Mouse (Mus musculus) adrenal gland, postnatal 4 days (tissue): ENCODE results near the gene Nhlrc4. TPM values are rescaled to one million over a fixed set of nuclear protein-coding genes. Genes with fewer than 3 reads are reported as not detected.

Experiments used
- DNase-seq, 2 experiments: peaks; one replicate each; pipeline ENCODE4 v3.0.0; 2021 to 2022; ENCODE audit warnings: low spot score in 2 of 2, mixed read lengths in 2 of 2
- total RNA-seq, 2 experiments: library from RNA; stranded (reverse); gene quantifications; 2 replicates each; pipeline ENCODE4 v1.2.3; 2021

Nhlrc4 gene
- total RNA-seq, 2 experiments from 2014 or later: 0.54 to 1.5 TPM

DNA sequence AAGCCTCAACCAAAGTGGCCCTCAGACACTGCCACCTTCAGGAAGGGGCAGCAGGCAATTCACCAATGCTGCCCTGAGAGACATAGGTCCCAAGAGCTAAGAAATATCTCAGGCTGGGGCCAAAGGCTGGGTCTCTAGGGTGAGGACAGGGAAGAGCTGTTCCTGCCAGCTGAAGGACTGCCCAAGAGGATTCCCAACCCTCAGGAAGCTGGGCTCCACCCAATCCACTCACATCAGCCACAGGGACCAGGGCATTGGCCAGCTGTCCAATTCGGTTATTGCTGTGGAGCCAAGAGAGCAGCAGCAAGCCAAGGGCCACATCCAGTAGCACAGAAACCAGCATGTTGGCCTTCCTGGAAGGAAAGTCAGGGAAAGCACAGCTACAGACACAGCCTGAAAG lies 10.2 kb downstream of the Nhlrc4 start:
- no peak for DNase-seq

DNA sequence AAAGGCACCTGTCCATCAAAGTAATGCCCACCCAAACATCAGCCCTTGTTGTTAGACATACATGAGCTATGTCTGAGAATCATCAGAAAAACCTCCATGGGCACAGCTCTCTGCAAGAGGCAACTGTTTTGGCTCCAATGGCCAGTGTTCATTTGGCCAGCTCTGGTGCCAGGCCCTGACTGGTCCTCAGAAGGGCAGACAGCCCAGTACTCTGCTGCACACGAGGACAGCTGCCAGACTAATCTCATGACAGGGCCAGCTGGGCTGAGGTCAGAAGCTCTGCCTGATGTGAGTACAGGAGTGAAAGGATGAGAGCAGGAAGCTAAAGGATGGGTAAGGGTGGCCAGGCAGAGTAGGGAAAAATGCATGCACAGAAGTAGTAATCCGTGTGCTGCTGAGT lies 19.4 kb downstream of the Nhlrc4 start:
- no peak for DNase-seq

DNA sequence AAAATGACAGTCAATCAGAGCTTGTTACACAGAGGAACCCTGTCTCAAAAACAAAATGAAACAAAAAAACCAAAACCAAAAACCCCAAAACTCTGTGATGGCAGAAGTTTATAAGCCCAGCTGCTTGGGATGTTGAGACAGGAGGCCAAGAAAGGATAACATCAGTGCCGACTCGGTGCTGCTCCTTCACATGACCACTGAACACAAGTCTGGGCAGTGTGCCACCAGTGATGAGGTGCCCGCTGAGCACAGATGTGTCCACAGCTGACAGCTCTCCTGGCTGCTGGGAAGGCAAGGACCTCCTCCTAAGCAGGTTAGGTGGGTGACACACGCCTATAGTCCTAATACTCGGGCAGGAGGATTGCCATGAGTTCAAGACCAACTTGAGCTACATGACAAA lies 22.6 kb downstream of the Nhlrc4 start:
- DNase-seq: no peak

DNA sequence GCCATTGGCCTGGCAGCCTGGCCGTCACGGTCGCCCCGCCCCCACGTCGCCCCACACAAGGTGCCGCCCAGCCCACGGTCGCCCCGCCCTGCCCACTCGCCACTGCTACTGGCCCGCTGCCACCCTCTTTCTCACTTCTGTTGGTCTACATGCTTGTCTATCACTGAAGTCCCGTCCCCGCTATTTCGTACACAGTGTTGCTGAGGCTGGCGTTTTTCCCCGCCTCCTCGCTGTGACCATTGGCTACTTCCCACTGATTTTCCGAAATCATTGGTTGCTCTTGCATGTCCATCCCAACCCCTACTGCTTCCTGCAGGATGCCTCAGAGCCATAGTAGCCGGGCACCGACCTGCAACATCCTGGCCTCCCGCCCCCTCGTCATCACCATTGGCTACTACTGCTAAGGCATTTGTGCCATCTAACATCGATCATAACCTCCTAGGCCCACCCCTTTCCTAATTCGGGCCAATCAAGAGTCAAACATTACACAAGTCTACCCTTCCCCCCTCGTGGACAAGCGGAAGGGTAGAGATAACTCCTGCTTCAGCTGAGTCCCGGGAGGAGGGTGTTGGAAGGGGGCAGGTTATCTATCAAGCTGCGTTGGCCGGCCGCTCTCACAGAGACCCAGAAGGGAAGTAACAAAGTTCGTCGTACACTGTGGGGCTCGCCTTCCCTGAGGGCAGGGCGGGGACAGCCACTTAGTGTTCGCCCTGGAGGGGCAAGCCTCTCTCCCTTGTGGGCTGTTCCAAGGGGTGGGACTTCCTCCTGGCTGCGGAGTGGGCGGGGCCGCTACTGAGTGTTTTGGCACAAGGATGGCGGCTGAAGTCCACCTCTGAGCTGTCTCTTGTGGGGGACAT lies 24.7 kb downstream of the Nhlrc4 start:
- peak; percentile 99 to 100 for DNase-seq

GRCm38 (mm10) chr17:25919144-25919785 lies 25.5 kb downstream of the Nhlrc4 start, which contains the start of gene Rab40c:
Gene Rab40c (minus strand): TSS chr17:25919727.
- peak in 1 of 2 experiments; percentile 14 for DNase-seq

DNA sequence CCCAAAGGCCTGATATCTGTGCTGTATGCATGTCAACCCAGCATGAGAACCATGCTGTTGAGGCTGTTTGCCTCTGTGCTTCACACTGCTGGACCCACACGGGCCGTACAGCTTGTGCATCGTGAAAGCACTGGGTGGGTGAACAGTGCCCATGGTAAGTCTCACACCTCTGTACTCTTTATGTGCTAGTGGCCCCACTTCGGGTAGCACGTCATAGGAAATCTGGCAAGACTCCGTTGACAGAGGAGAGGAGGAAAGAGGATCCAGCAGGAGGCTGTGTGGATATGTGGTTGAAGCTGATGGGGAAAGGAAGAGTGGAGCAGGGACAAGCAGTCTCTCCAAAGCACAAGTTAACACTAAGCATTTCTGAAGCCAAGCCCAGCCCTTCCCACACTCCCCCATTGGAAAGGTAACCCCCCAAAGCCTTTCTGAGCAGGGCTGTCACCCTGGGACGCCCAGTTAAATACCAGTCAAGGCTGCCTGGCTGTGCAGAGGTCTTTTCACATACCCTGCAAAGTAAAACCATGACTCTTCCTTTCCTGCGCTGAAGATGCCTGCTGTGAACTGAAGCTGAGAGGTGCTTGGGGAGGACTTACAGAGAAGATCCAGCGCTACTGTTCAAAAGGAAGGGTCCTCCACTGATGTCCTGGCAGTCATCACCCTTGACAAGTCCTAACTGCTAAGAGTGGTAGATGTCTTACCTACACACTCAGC lies 26.6 kb downstream of the Nhlrc4 start:
- no peak for DNase-seq

DNA sequence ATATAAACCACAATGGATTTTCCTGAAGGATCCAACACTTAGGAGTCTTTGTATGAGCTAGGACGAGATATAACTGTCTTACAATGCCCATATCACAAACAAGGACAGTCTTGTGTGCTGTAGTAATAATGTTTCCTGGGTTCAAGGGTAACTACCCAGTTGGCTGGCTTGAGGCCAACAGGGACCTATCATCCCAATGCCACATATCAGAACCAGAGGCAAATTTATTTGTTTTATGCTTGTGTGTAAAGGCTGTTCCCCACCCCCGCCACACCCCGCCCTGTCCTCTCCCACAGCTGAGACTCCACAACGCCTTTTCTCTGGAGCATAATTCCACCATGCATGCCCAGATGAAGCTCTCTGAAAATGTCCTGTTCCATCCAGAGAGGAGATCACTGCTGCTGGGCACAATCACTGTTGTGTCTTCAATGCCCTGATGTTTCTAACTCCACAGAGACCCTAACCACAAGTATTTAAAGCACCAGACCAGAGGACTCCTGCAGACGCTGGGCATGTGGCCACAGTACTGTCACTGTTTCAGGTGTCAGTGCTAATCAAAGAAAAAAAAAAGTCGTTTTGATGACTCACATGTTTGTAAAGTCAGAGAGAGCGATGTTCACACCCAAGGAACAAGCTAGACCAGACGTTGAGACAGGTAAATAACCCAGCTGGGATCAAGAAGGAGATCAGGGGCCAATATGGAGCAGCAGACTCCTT lies 27.7 kb downstream of the Nhlrc4 start:
- no peak for DNase-seq

DNA sequence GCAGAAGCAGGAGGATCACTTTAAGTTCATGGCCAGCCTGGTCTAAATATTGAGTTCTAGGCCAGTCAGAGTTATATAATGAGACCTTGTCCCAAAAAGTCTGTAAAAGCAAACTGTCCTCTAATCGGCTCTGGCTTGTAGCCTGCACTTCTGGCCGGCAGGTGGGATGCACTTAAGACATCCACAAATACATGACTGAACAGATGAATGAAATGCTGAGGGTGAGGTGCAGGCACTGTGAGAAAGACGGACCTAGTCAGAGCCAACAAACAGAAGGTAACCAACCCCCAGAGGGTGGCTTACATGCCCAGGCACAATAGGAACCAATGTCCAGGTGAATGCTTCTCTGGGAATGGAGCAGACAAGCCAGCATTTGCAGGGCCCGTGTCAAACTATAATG lies 30.5 kb downstream of the Nhlrc4 start:
- DNase-seq: no peak

DNA sequence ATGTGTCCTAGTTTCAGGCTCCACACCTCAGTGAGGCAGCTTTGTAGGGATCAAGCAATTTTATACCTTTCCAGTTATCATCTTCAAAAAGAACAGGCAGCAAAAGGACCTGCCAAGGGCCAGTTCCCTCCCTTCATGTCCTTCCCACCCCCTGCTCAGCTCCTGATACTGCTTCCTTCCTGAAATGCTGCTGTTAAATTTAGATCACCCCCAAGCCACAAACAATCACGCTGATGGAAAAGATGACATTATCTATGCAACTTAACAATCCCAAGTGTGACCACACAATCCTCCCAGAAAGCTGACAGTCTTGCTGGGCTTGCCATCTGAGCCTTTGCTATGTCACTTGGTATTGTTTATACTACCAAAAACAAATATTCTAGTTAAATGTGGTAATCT lies 30.9 kb downstream of the Nhlrc4 start:
- no peak for DNase-seq

DNA sequence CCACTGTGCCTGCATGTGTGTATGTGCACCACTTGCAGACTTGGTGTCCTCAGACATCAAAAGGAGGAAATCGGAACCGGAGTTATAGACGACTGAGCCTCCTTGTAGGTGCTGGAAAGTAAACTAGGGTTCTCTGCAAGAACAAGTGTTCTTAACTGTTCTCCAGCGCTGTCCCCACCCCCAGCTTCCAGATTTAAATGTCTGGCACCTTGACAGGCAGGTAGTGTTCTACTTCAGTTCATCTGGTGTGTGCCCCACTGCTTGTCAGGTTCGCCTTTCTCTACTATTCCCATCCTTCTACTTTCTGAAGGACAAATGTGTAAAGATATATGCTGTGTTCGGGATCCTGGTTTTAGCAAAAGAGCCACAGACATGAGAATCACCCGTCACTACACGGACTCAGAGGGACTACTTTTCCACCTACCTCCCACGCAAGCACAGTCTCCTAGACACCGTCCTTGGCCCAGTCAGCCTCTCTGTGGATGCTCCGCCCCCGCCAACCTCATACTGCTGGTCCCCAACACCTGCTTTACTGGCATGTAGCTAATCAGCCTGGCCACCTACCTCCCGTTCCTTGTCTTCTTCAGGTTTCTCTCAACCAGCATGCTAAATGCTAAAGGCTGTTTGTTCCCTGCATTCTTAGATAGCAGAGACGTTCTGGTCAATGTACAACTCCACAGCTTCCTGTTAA lies 31.4 kb downstream of the Nhlrc4 start:
- DNase-seq: no peak

GRCm38 (mm10) chr17:25911816-25912215 lies 32.9 kb downstream of the Nhlrc4 start:
- no peak for DNase-seq

DNA sequence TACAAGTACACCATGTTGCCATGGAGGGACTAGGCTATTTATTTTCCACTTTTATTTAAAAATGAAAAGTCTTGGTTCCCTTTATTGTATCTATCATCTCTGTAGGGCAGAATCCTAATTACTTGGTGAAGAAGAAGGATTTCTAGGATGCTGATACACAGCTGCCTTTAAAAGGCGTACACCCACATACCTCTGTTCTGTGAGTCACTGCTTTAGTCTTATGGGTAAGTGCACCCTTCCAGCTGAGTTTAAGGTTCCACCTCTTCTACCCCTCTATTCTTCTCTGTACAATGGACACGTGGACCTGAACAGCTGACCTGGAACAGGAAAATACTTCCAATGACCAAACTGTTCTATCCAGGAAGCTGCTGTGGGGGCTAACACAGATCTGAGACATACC lies 37.1 kb downstream of the Nhlrc4 start:
- no peak for DNase-seq

GRCm38 (mm10) chr17:25903061-25903460 lies 41.7 kb downstream of the Nhlrc4 start:
- no peak for DNase-seq

DNA sequence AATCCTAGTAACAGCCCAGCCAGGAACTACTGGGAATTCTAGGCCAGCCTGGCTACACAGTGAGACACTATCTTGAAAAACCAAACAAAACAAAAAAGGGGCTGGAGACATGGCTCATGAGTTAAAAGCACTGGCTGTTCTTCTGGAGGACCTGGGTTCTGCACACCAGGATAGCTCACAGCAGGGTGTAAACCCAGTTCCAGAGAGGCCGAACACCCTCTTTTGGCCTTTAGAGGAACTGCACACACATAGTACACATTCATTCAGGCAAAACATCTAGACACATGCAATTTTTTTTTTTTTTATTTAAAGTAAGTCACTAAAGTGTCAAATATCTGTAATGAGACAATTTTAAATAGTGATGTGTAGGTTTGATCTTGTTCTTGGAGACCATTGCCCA lies 44.6 kb downstream of the Nhlrc4 start:
- DNase-seq: no peak

DNA sequence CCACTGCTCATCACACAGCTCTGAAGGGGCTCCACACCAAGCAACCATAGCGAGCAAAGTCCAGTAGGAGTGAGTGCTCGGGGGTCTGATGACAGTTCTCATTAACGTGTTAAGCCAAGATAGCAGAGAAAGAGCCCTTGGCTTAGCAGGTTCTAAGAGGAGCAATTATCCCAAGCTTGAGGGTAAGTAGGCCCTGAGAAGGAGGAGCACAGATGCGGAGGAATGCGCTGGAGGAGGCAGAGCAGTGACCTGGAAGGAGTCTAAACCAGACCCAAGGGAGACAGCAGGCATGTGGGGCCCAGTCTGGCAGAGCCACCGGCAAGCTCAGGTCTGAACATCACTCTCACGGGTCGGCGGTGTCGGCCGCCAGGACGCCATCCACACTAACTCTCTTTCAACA lies 48.9 kb downstream of the Nhlrc4 start:
- no peak for DNase-seq

DNA sequence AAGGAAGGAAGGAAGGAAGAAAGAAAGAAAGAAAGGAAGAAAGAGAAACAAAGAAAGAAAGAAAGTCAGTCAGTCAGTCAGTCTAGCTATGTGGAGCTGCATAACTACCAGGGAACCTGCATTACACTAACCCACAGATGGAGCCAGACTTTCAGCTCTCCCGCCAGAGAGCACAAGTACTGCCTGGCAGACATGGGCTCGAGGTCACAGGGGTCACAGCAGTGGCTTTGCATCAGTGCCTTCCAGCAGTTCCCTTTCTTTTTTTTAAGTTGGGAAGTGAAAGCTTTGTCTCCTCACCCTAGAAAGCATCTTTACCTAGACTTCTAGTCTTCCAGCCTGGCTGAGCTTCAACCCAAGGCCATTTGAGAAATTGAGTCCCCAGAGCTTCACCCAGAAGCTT lies 49.3 kb downstream of the Nhlrc4 start:
- DNase-seq: no peak

GRCm38 (mm10) chr17:25893975-25894617 lies 50.7 kb downstream of the Nhlrc4 start:
- DNase-seq: no peak
